Mouse (Mus musculus): ENCODE data around the gene Nfic. TPM values are rescaled to one million over a fixed set of nuclear protein-coding genes. Genes with fewer than 3 reads are reported as not detected.

Gene Nfic
- polyA plus RNA-seq, 1 experiment from 2014 or later, result 21.4 TPM

GRCm38 (mm10) chr10:81432169-81432867 lies 23.1 kb downstream of the Nfic start:
- no peaks in the 10 kb centered on the region for H3K36me3 ChIP-seq (ENCODE audit: control insufficient read depth, insufficient read depth, low read length)
- 61% methylated on average over 21 of the region's 21 CpGs for WGBS
- H3K9ac ChIP-seq (ENCODE audit: low read depth, low read length), result no peak overlapping the region
- no peaks in the 10 kb centered on the region for H3K9me3 ChIP-seq (ENCODE audit: control insufficient read depth, low read length)
- H3K27me3 ChIP-seq (replicated peaks; ENCODE audit: control insufficient read depth, insufficient read depth, low read length), result peaks cover 29% of the 10 kb centered on the region
- H3K4me2 ChIP-seq, result peak overlapping the region; percentile 60
- ATAC-seq (replicated peaks; ENCODE audit: low FRiP score), result no peak
- peak; percentile 38 for DNase-seq (ENCODE audit: low spot score)
- H3K4me3 ChIP-seq (ENCODE audit: low read depth, low read length), result no peak overlapping the region
- peaks cover 19% of the 10 kb centered on the region for H3K4me1 ChIP-seq (replicated peaks; ENCODE audit: control insufficient read depth, insufficient read depth, low read length)
- H3K27ac ChIP-seq (ENCODE audit: low read depth, low read length), result no peak overlapping the region

- H3K4me3 ChIP-seq (ENCODE audit: low read depth, low read length), result peak overlapping the region; percentile 80
- WGBS, result 15% methylated on average over 15 of the region's 15 CpGs
- peaks cover 35% of the 10 kb centered on the region for H3K27me3 ChIP-seq (replicated peaks; ENCODE audit: control insufficient read depth, insufficient read depth, low read length)
Measured at GRCm38 (mm10) chr10:81431526-81432168, 23.8 kb downstream of the Nfic start.

GRCm38 (mm10) chr10:81430831-81431525 lies 24.5 kb downstream of the Nfic start:
- peaks cover 42% of the 10 kb centered on the region for H3K27me3 ChIP-seq (replicated peaks; ENCODE audit: control insufficient read depth, insufficient read depth, low read length)
- H3K36me3 ChIP-seq (ENCODE audit: control insufficient read depth, insufficient read depth, low read length), result no peaks in the 10 kb centered on the region
- peak; percentile 64 for DNase-seq (ENCODE audit: low spot score)
- no peaks in the 10 kb centered on the region for H3K9me3 ChIP-seq (ENCODE audit: control insufficient read depth, low read length)
- ATAC-seq (replicated peaks; ENCODE audit: low FRiP score), result no peak
- H3K4me1 ChIP-seq (replicated peaks; ENCODE audit: control insufficient read depth, insufficient read depth, low read length), result peaks cover 23% of the 10 kb centered on the region
- H3K9ac ChIP-seq (ENCODE audit: low read depth, low read length), result peak overlapping the region; percentile 74
- peak overlapping the region; percentile 80 for H3K4me3 ChIP-seq (ENCODE audit: low read depth, low read length)
- 2% methylated on average over 39 of the region's 70 CpGs for WGBS
- peak overlapping the region; percentile 92 for H3K4me2 ChIP-seq
- H3K27ac ChIP-seq (ENCODE audit: low read depth, low read length), result peak overlapping the region; percentile 82

More at GRCm38 (mm10) chr10:81431526-81432168, 23.8 kb downstream of the Nfic start:
- Histone ChIP-seq H3K9me3 (ENCODE audit: control insufficient read depth, low read length) (no peaks in the 10 kb centered on the region), H3K27ac (ENCODE audit: low read depth, low read length) (no peak overlapping the region), H3K4me2 (peak overlapping the region; percentile 92), H3K4me1 (replicated peaks; ENCODE audit: control insufficient read depth, insufficient read depth, low read length) (peaks cover 20% of the 10 kb centered on the region), H3K36me3 (ENCODE audit: control insufficient read depth, insufficient read depth, low read length) (no peaks in the 10 kb centered on the region), H3K9ac (ENCODE audit: low read depth, low read length) (no peak overlapping the region)
- DNase-seq (ENCODE audit: low spot score), result no peak
- no peak for ATAC-seq (replicated peaks; ENCODE audit: low FRiP score)

- H3K27ac ChIP-seq (ENCODE audit: low read depth, low read length), result peak overlapping the region; percentile 82
- peak overlapping the region; percentile 80 for H3K4me3 ChIP-seq (ENCODE audit: low read depth, low read length)
- DNase-seq (ENCODE audit: low spot score) (peak; percentile 82), ATAC-seq (replicated peaks; ENCODE audit: low FRiP score) (peak; percentile 21; the same call in 1 of the 2 replicates)
- H3K4me2 ChIP-seq, result peak overlapping the region; percentile 92
- under 1% methylated on average over 69 of the region's 89 CpGs for WGBS
- no peaks in the 10 kb centered on the region for H3K36me3 ChIP-seq (ENCODE audit: control insufficient read depth, insufficient read depth, low read length)
- H3K4me1 ChIP-seq (replicated peaks; ENCODE audit: control insufficient read depth, insufficient read depth, low read length), result peaks cover 23% of the 10 kb centered on the region
- H3K9ac ChIP-seq (ENCODE audit: low read depth, low read length), result peak overlapping the region; percentile 74
- no peaks in the 10 kb centered on the region for H3K9me3 ChIP-seq (ENCODE audit: control insufficient read depth, low read length)
- H3K27me3 ChIP-seq (replicated peaks; ENCODE audit: control insufficient read depth, insufficient read depth, low read length), result peaks cover 49% of the 10 kb centered on the region
Measured at GRCm38 (mm10) chr10:81430141-81430830, 25.1 kb downstream of the Nfic start.

GRCm38 (mm10) chr10:81429605-81430061 lies 25.8 kb downstream of the Nfic start:
- H3K9ac ChIP-seq (ENCODE audit: low read depth, low read length), result peak overlapping the region; percentile 74
- H3K4me1 ChIP-seq (replicated peaks; ENCODE audit: control insufficient read depth, insufficient read depth, low read length), result peaks cover 23% of the 10 kb centered on the region
- WGBS, result under 1% methylated on average over 17 of the region's 20 CpGs
- ATAC-seq (replicated peaks; ENCODE audit: low FRiP score), result peak; percentile 58
- peak overlapping the region; percentile 80 for H3K4me3 ChIP-seq (ENCODE audit: low read depth, low read length)
- peak overlapping the region; percentile 92 for H3K4me2 ChIP-seq
- H3K9me3 ChIP-seq (ENCODE audit: control insufficient read depth, low read length), result no peaks in the 10 kb centered on the region
- peak; percentile 83 for DNase-seq (ENCODE audit: low spot score)
- H3K27ac ChIP-seq (ENCODE audit: low read depth, low read length), result peak overlapping the region; percentile 82
- H3K27me3 ChIP-seq (replicated peaks; ENCODE audit: control insufficient read depth, insufficient read depth, low read length), result peaks cover 56% of the 10 kb centered on the region
- H3K36me3 ChIP-seq (ENCODE audit: control insufficient read depth, insufficient read depth, low read length), result no peaks in the 10 kb centered on the region

GRCm38 (mm10) chr10:81429092-81429491 lies 26.3 kb downstream of the Nfic start:
- Histone ChIP-seq H3K9ac (ENCODE audit: low read depth, low read length) (no peak overlapping the region), H3K9me3 (ENCODE audit: control insufficient read depth, low read length) (no peaks in the 10 kb centered on the region), H3K27me3 (replicated peaks; ENCODE audit: control insufficient read depth, insufficient read depth, low read length) (peaks cover 61% of the 10 kb centered on the region), H3K4me1 (replicated peaks; ENCODE audit: control insufficient read depth, insufficient read depth, low read length) (peaks cover 27% of the 10 kb centered on the region), H3K36me3 (ENCODE audit: control insufficient read depth, insufficient read depth, low read length) (no peaks in the 10 kb centered on the region), H3K27ac (ENCODE audit: low read depth, low read length) (no peak overlapping the region), H3K4me2 (peak overlapping the region; percentile 92), H3K4me3 (ENCODE audit: low read depth, low read length) (peak overlapping the region; percentile 80; the same call in 1 of the 2 replicates)
- ATAC-seq (replicated peaks; ENCODE audit: low FRiP score) (no peak; the same call in 1 of the 2 replicates), DNase-seq (ENCODE audit: low spot score) (no peak)
- WGBS, result 19% methylated on average over 2 of the region's 2 CpGs

- ATAC-seq (replicated peaks; ENCODE audit: low FRiP score), result no peak
- Histone ChIP-seq H3K27ac (ENCODE audit: low read depth, low read length) (no peak overlapping the region), H3K27me3 (replicated peaks; ENCODE audit: control insufficient read depth, insufficient read depth, low read length) (peaks cover 67% of the 10 kb centered on the region), H3K4me3 (ENCODE audit: low read depth, low read length) (no peak overlapping the region), H3K36me3 (ENCODE audit: control insufficient read depth, insufficient read depth, low read length) (no peaks in the 10 kb centered on the region), H3K4me2 (no peak overlapping the region), H3K4me1 (replicated peaks; ENCODE audit: control insufficient read depth, insufficient read depth, low read length) (peaks cover 25% of the 10 kb centered on the region), H3K9ac (ENCODE audit: low read depth, low read length) (no peak overlapping the region), H3K9me3 (ENCODE audit: control insufficient read depth, low read length) (no peaks in the 10 kb centered on the region)
- no peak for DNase-seq (ENCODE audit: low spot score)
- 79% methylated on average over 7 of the region's 7 CpGs for WGBS
Measured at GRCm38 (mm10) chr10:81428507-81428870, 26.9 kb downstream of the Nfic start.

- no peak overlapping the region for H3K9ac ChIP-seq (ENCODE audit: low read depth, low read length)
- H3K27ac ChIP-seq (ENCODE audit: low read depth, low read length), result no peak overlapping the region
- H3K9me3 ChIP-seq (ENCODE audit: control insufficient read depth, low read length), result no peaks in the 10 kb centered on the region
- no peak overlapping the region for H3K4me3 ChIP-seq (ENCODE audit: low read depth, low read length)
- 76% methylated on average over 8 of the region's 8 CpGs for WGBS
- ATAC-seq (replicated peaks; ENCODE audit: low FRiP score), result no peak
- DNase-seq (ENCODE audit: low spot score), result peak; percentile 32
- H3K36me3 ChIP-seq (ENCODE audit: control insufficient read depth, insufficient read depth, low read length), result no peaks in the 10 kb centered on the region
- H3K27me3 ChIP-seq (replicated peaks; ENCODE audit: control insufficient read depth, insufficient read depth, low read length), result peaks cover 67% of the 10 kb centered on the region
- H3K4me2 ChIP-seq, result no peak overlapping the region
- H3K4me1 ChIP-seq (replicated peaks; ENCODE audit: control insufficient read depth, insufficient read depth, low read length), result peaks cover 20% of the 10 kb centered on the region
Measured at GRCm38 (mm10) chr10:81427804-81428506, 27.5 kb downstream of the Nfic start.
